Mouse (Mus musculus): ENCODE results near the gene Kifc5b.
A peak's percentile ranks its signal among the peaks of the same experiment; 100 is the strongest.

DNA sequence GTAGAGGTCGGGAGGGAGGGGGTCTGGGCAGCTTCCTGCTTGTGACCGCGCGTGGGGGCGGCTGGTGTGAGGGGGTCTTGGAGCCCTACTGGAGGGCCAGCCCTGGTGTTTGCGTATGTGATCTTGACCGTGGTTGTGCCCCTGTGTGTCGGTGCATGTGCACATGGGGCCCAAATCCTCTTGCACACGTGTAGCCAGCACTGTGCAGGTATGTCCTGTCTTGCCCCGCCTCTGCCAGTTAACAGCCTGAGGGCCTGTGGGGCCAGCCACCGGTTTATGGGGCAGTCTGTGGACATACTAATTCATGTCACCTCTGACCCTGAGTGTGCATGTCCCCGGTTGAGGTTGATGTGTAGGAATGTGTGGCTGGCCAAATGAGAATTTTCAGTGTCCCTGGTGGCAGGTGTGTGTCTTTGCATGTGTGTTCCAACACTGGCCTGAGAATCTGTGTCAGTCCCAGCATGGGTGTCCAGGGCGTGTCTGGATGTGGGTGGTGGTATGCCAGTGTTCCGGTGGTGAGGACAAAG is 32.2 kb downstream of the Kifc5b start:
- TF ChIP-seq CTCF (IDR thresholded peaks at IDR 0.05; ENCODE audit: low read depth, low read length) (peak; percentile 3; the same call in 1 of the 2 replicates), GATA2 (IDR thresholded peaks at IDR 0.05; ENCODE audit: borderline replicate concordance, low read depth, low read length) (no peak)
